Mouse (Mus musculus) liver, postnatal 0 days (tissue): ENCODE data around the gene Atg2b. TPM values are rescaled to one million over a fixed set of nuclear protein-coding genes. Genes with fewer than 3 reads are reported as not detected.

Source experiments
- ATAC-seq: fragments of 200-750 bp; cut with Nextera tagmentation; 2 replicates; pipeline ENCODE4 v1.8.0; 2017; ENCODE audit warnings: mild to moderate bottlenecking, moderate library complexity
- DNase-seq: peaks from one replicate; pipeline ENCODE4 v3.0.0-alpha.2; 2016
- H3K27ac ChIP-seq: fragments of 300-500 bp; sonication (generic); 2 replicates; pipeline ENCODE4 v1.5.1; 2014; ENCODE audit warnings: antibody characterized with exemption, moderate library complexity, mild to moderate bottlenecking, low read depth
- H3K27me3 ChIP-seq: fragments of 300-500 bp; sonication (generic); 2 replicates; pipeline ENCODE4 v1.6.1; 2014; ENCODE audit warnings: low read length, control low read depth, mixed read lengths; ENCODE audit not compliant: insufficient read depth
- H3K36me3 ChIP-seq: fragments of 300-500 bp; sonication (generic); replicated peaks from 2 replicates; pipeline ENCODE4 v1.6.1; 2014; ENCODE audit warnings: mild to moderate bottlenecking, control low read depth, low read length, moderate library complexity, mixed read lengths; ENCODE audit not compliant: insufficient read depth
- H3K4me1 ChIP-seq: fragments of 300-500 bp; sonication (generic); 2 replicates; pipeline ENCODE4 v1.6.1; 2014; ENCODE audit warnings: antibody characterized with exemption, mild to moderate bottlenecking, control low read depth; ENCODE audit not compliant: insufficient read depth
- H3K4me2 ChIP-seq: fragments of 300-500 bp; sonication (generic); 2 replicates; pipeline ENCODE4 v1.6.1; 2014; ENCODE audit warnings: low read depth, mild to moderate bottlenecking, low read length, moderate library complexity, mixed read lengths
- H3K4me3 ChIP-seq: fragments of 300-500 bp; sonication (generic); 2 replicates; pipeline ENCODE4 v1.5.1; 2014; ENCODE audit warnings: low read depth, low read length
- H3K9ac ChIP-seq: fragments of 300-500 bp; sonication (generic); replicated peaks from 2 replicates; pipeline ENCODE4 v1.6.1; 2014; ENCODE audit warnings: mild to moderate bottlenecking, moderate library complexity
- H3K9me3 ChIP-seq: fragments of 300-500 bp; sonication (generic); 2 replicates; pipeline ENCODE4 v1.6.1; 2016; ENCODE audit warnings: mild to moderate bottlenecking, control low read depth, low read length, mixed read lengths
- CTCF ChIP-seq: sonication (generic); IDR thresholded peaks from 2 replicates; pipeline ENCODE4 v1.5.1; 2016; ENCODE audit warnings: antibody characterized with exemption, low read depth
- EP300 ChIP-seq: IDR thresholded peaks from 2 replicates; pipeline ENCODE4 v1.6.1; 2016; ENCODE audit warnings: antibody characterized with exemption, low read depth, mild to moderate bottlenecking
- WGBS: fragments of 180-500 bp; shearing (Covaris S2); extraction: QIAGEN DNeasy Blood & Tissue Kit; methylation state at CpG from one replicate; pipeline ENCODE4 v1.1.7; 2014; ENCODE audit not compliant: insufficient replicate concordance; 5-methylcytosine and 5-hydroxymethylcytosine counted together
- polyA plus RNA-seq: library from polyadenylated mRNA; unstranded; fragments of >200 nt; fragmentation: Nextera tagmentation; extraction: Ambion mirVana; gene quantifications from 2 replicates; pipeline ENCODE4 v1.2.1, GENCODE M21; 2015

Atg2b gene
- polyA plus RNA-seq, 1 experiment from 2014 or later = 4.0 TPM

DNA sequence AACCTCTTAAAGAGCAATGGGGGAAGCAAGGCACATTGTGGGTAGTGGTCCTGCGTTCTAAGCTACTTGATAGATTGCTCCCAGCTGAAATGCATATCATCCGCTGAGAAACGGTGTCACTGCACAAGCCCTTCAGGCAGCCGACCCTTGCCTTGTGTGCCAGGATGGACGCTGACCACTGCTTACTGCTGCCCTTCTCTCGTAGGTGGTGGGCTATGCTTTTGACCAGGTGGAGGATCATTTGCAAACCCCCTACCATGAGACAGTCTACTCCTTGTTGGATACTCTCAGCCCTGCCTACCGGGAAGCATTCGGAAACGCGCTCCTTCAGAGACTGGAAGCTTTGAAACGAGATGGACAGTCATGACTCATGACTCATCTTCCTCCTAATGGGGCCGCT lies 15.4 kb upstream of the Atg2b start:
- no peak overlapping the region for H3K27ac ChIP-seq
- H3K9ac ChIP-seq = no peak overlapping the region
- H3K9me3 ChIP-seq = no peaks in the 10 kb centered on the region
- DNase-seq (no peak), ATAC-seq (no peak)
- H3K27me3 ChIP-seq = no peaks in the 10 kb centered on the region
- H3K36me3 ChIP-seq = peaks cover 13% of the 10 kb centered on the region
- no peak overlapping the region for H3K4me2 ChIP-seq
- TF ChIP-seq EP300 = no peak
- no peak for TF ChIP-seq CTCF
- H3K4me1 ChIP-seq = peaks cover 2% of the 10 kb centered on the region
- 87% methylated on average over 12 of the region's 12 CpGs for WGBS
- H3K4me3 ChIP-seq = no peak overlapping the region

DNA sequence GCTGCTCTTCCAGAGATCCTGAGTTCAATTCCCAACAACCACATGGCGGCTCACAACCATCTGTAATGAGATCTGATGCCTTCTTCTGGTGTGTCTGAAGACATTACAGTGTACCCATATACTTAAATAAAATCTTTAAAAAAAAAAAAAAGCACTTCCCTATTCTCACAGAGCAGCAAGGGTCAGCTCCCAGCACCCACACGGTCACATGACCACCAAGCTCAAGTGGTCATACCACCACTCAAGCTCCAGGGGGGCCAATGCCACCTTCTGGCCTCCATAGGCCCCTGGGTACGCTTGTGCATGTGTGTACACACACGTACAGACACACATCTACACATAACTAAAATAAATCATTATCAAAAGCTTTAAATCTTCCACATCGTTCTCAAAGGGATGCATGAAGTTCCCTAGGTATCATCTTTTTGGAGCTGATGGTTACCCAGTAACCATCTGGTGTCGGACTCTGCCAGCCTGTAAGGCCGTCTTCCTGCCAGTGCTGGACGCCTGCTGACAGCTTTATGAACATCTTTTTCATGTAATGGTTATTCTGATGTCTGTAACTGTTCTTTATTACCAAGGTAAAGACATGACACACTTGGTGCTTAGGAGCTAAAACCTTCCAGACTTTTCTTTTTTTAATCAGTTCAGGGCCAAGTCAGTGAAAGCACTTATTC lies 12.2 kb upstream of the Atg2b start:
- TF ChIP-seq CTCF (no peak), EP300 (no peak)
- 83% methylated on average over 8 of the region's 8 CpGs for WGBS

DNA sequence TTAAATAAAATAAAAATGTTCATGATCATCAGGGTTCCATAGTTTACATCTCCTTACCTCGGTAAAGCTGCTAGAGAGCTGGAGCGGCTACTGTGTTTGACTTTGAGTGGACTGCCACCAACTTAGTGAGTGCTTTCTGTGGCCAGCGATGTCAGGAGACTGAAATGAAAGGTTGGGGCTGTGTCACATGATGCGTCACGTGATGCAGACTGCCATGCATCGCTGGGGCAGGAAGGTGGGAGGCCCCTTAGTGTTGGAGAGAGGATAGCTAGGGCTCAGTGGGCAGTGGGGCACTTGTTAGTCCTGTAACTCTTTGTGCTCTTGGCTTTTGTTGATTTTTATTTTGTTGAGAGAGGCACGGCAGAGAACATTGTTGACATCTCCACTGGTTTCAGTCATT lies 10.8 kb upstream of the Atg2b start:
- no peaks in the 10 kb centered on the region for H3K27me3 ChIP-seq
- H3K9ac ChIP-seq = no peak overlapping the region
- no peaks in the 10 kb centered on the region for H3K9me3 ChIP-seq
- H3K4me1 ChIP-seq = no peaks in the 10 kb centered on the region
- no peak overlapping the region for H3K4me3 ChIP-seq
- no peak for DNase-seq
- no peak for ATAC-seq
- WGBS = 84% methylated on average over 7 of the region's 7 CpGs
- H3K36me3 ChIP-seq = peaks cover 18% of the 10 kb centered on the region
- H3K4me2 ChIP-seq = no peak overlapping the region
- no peak for TF ChIP-seq EP300
- TF ChIP-seq CTCF = no peak
- H3K27ac ChIP-seq = no peak overlapping the region

More for the DNA sequence above, 12.2 kb upstream of the Atg2b start:
- Histone ChIP-seq H3K27me3 (no peaks in the 10 kb centered on the region), H3K4me1 (no peaks in the 10 kb centered on the region), H3K27ac (no peak overlapping the region), H3K4me2 (no peak overlapping the region), H3K36me3 (peaks cover 16% of the 10 kb centered on the region), H3K4me3 (no peak overlapping the region), H3K9me3 (no peaks in the 10 kb centered on the region), H3K9ac (no peak overlapping the region)
- ATAC-seq (no peak), DNase-seq (no peak)

DNA sequence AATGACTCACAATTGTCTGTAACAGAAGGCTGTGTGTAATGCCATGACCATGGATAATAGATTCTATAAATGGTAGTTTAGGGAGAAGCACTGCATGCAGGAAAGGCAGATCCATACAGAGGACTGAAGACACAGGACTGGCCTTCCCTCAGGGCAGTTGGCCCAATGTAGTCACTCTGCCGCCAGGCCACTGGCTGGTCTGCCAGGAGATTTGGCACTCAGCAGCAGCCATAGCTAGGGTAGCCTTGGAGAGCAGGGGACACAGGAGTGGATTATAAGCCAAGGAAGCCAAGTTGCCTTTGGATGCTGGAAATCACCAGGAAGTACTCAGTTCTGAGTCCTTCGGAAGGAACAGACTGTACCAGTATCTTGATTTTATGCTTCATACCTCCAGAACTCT lies 9.0 kb upstream of the Atg2b start:
- TF ChIP-seq CTCF (no peak), EP300 (no peak)
- no peaks in the 10 kb centered on the region for H3K9me3 ChIP-seq
- no peak overlapping the region for H3K27ac ChIP-seq
- H3K27me3 ChIP-seq = no peaks in the 10 kb centered on the region
- H3K4me1 ChIP-seq = peaks cover 2% of the 10 kb centered on the region; the same call in 1 of the 2 replicates
- peaks cover 11% of the 10 kb centered on the region for H3K36me3 ChIP-seq
- H3K4me3 ChIP-seq = no peak overlapping the region
- no peak for DNase-seq
- H3K4me2 ChIP-seq = no peak overlapping the region
- 93% methylated on average over 2 of the region's 2 CpGs for WGBS
- H3K9ac ChIP-seq = no peak overlapping the region
- ATAC-seq = no peak

DNA sequence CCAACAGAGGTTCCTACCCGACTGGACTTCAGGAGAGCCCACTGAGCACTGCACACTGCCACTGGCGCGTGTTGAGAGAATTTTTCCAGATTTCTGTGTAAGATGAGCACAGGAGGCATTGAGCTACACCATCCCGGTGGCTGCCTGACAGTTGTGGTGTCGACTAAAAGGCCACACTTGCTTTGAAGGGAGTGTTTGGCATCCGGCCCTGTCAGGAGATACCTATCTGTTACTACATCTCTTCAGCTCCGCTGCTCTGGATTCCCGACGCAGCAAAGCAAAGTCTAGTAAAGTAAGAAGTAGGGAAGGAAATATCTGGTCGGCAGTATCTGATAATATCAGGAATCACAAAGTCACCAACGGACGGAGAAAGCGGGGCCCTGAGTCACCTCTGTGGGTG lies 4.4 kb upstream of the Atg2b start:
- DNase-seq = no peak
- H3K4me3 ChIP-seq = no peak overlapping the region
- ATAC-seq = no peak
- H3K4me1 ChIP-seq = peaks cover 19% of the 10 kb centered on the region
- no peaks in the 10 kb centered on the region for H3K9me3 ChIP-seq
- no peak for TF ChIP-seq EP300
- TF ChIP-seq CTCF = no peak
- no peak overlapping the region for H3K4me2 ChIP-seq
- 79% methylated on average over 13 of the region's 13 CpGs for WGBS
- no peak overlapping the region for H3K9ac ChIP-seq
- H3K27me3 ChIP-seq = no peaks in the 10 kb centered on the region
- no peak overlapping the region for H3K27ac ChIP-seq
- H3K36me3 ChIP-seq = peaks cover 11% of the 10 kb centered on the region

DNA sequence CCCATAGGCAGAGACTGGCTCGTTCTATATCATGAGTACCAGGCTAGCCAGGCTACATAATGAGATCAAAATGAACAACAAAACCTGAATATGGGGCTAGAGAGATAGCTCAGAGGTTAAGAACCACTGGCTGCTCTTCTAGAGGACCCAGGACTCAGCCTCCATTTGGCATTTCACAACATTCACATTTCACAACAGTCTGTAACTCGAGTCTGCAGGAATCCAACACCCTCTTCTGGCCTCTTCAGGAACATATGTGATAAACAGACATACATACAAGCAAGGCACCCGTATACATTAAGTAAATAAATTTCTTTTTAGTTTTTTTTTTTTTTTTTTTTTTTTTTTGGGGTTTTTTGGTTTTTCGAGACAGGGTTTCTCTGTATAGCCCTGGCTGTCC lies 3.5 kb upstream of the Atg2b start:
- Histone ChIP-seq H3K27me3 (no peaks in the 10 kb centered on the region), H3K9ac (no peak overlapping the region), H3K4me3 (no peak overlapping the region), H3K4me1 (peaks cover 19% of the 10 kb centered on the region), H3K27ac (no peak overlapping the region; the same call in 1 of the 2 replicates), H3K36me3 (peaks cover 11% of the 10 kb centered on the region), H3K4me2 (no peak overlapping the region), H3K9me3 (no peaks in the 10 kb centered on the region)
- DNase-seq = no peak
- no peak for ATAC-seq
- TF ChIP-seq EP300 (no peak), CTCF (peak; percentile 43)
- 55% methylated on average over 4 of the region's 4 CpGs for WGBS

DNA sequence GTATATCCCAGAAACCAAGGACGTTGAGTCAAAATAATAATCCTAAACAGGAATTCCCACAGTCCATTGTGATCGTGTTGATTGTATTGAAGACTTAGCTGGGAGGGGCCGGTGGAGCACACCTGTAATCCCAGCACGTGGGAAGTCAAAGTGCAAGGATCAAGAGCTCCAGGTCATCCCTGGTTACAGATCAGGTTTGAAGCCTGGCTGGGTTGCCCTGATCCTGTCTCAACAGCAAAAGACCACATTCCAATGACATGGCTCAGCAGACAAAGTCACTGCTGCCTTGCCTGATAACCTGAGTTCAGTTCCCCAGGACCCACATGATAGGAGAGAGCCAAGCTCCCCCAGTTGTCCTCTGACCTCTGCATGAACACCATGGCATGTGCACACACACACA lies 2.4 kb upstream of the Atg2b start:
- Histone ChIP-seq H3K4me3 (no peak overlapping the region), H3K27me3 (no peaks in the 10 kb centered on the region), H3K4me1 (peaks cover 24% of the 10 kb centered on the region), H3K27ac (peak overlapping the region; percentile 97), H3K4me2 (no peak overlapping the region), H3K9ac (no peak overlapping the region), H3K9me3 (no peaks in the 10 kb centered on the region), H3K36me3 (peaks cover 7% of the 10 kb centered on the region)
- DNase-seq = no peak
- WGBS = 73% methylated on average over 4 of the region's 4 CpGs
- TF ChIP-seq EP300 (no peak), CTCF (no peak)
- peak; percentile 14; the same call in 1 of the 2 replicates for ATAC-seq
